8 mouse cellular contexts compared by ENCODE assay signal in genomic region chr6:146641621-146642210, GRCm38 (mm10). TPM values are rescaled to one million over a fixed set of nuclear protein-coding genes. Genes with fewer than 3 reads are reported as not detected.
DNase-seq lines count a peak whose midpoint lies in the region; ATAC-seq and TF ChIP-seq lines count a peak whose summit lies in the region.

No protein-coding gene starts in this region.

- H3K27ac ChIP-seq in cerebellum, adult 2 months (ENCODE audit: insufficient read depth, low read length) = peak overlapping the region; percentile 33; the same call in 1 of the 2 replicates
- H3K27ac ChIP-seq in forebrain, embryonic 11.5 days (ENCODE audit: low read depth, low read length) = no peak overlapping the region
- peak overlapping the region; percentile 2; the same call in 1 of the 2 replicates for H3K27ac ChIP-seq in liver, embryonic 11.5 days (ENCODE audit: low read depth, low read length)
- H3K27ac ChIP-seq in stomach, embryonic 16.5 days (ENCODE audit: low read length) = no peak overlapping the region

- peak overlapping the region; percentile 2 for H3K9ac ChIP-seq in forebrain, embryonic 11.5 days (ENCODE audit: low read length)
- peak overlapping the region; percentile 44 for H3K9ac ChIP-seq in liver, embryonic 11.5 days (ENCODE audit: low read depth, low read length)
- H3K9ac ChIP-seq in stomach, embryonic 16.5 days (ENCODE audit: low read length) = peak overlapping the region; percentile 71; the same call in 1 of the 2 replicates

- peak; percentile 10 for ATAC-seq in forebrain, embryonic 11.5 days (replicated peaks; ENCODE audit: low FRiP score)
- ATAC-seq in liver, embryonic 11.5 days (replicated peaks; ENCODE audit: low FRiP score) = peak; percentile 3; the same call in 1 of the 2 replicates
- ATAC-seq in stomach, embryonic 16.5 days (ENCODE audit: insufficient read depth, low FRiP score) = no peak

- 71% methylated on average over 11 of the region's 11 CpGs for WGBS in cerebellum, adult 2 months
- WGBS in forebrain, embryonic 11.5 days = 69% methylated on average over 11 of the region's 11 CpGs
- WGBS in liver, embryonic 11.5 days = 53% methylated on average over 11 of the region's 11 CpGs
- 64% methylated on average over 11 of the region's 11 CpGs for WGBS in stomach, embryonic 16.5 days

- no peaks in the 10 kb centered on the region for H3K9me3 ChIP-seq in forebrain, embryonic 11.5 days (ENCODE audit: control insufficient read depth, low read length)
- H3K9me3 ChIP-seq in liver, embryonic 11.5 days (ENCODE audit: control insufficient read depth, low read length) = no peaks in the 10 kb centered on the region
- H3K9me3 ChIP-seq in stomach, embryonic 16.5 days (replicated peaks; ENCODE audit: control insufficient read depth, low read length) = no peaks in the 10 kb centered on the region

- H3K4me1 ChIP-seq in cerebellum, adult 2 months (ENCODE audit: control insufficient read depth, insufficient read depth, low read length) = 0 out of 2 replicates have a peak, but pooled peaks cover 3% of the 10 kb centered on the region
- peaks cover 2% of the 10 kb centered on the region; the same call in 1 of the 2 replicates for H3K4me1 ChIP-seq in forebrain, embryonic 11.5 days (replicated peaks; ENCODE audit: control insufficient read depth, insufficient read depth, low read length)
- H3K4me1 ChIP-seq in liver, embryonic 11.5 days (replicated peaks; ENCODE audit: control insufficient read depth, insufficient read depth, low read length) = peaks cover 14% of the 10 kb centered on the region
- peaks cover 8% of the 10 kb centered on the region for H3K4me1 ChIP-seq in stomach, embryonic 16.5 days (ENCODE audit: control insufficient read depth, insufficient read depth, low read length)

- no peak for TF ChIP-seq POLR2A in cerebellum, adult 2 months (IDR thresholded peaks at IDR 0.05; ENCODE audit: borderline replicate concordance, insufficient read depth, low read length)

- H3ac ChIP-seq in C2C12 (ENCODE audit: control insufficient read depth, insufficient read length, low read depth) = no peak overlapping the region

- H3K79me3 ChIP-seq in C2C12 (ENCODE audit: low read depth) = peaks cover 27% of the 10 kb centered on the region

- peak overlapping the region; percentile 88 for H3K4me2 ChIP-seq in forebrain, embryonic 11.5 days (ENCODE audit: low read depth, low read length, severe bottlenecking)
- peak overlapping the region; percentile 65 for H3K4me2 ChIP-seq in liver, embryonic 11.5 days
- H3K4me2 ChIP-seq in stomach, embryonic 16.5 days (ENCODE audit: low read depth, low read length) = peak overlapping the region; percentile 66

- DNase-seq in cerebellum, adult 2 months = peak in 1 of 2 experiments; percentile 27
- DNase-seq in cerebellum, adult 18-20 months = no peak
- no peak for DNase-seq in forebrain, embryonic 11.5 days (ENCODE audit: low spot score)
- DNase-seq in liver, embryonic 11.5 days (ENCODE audit: low spot score) = no peak
- DNase-seq in frontal cortex, postnatal 14 days (ENCODE audit: low spot score in 2 of 2) = no peak
- DNase-seq in gastrocnemius, postnatal 4 days (ENCODE audit: low spot score in 2 of 2) = no peak

- H3K36me3 ChIP-seq in C2C12 (ENCODE audit: control insufficient read depth, insufficient read depth) = no peaks in the 10 kb centered on the region
- no peaks in the 10 kb centered on the region for H3K36me3 ChIP-seq in forebrain, embryonic 11.5 days (ENCODE audit: control insufficient read depth, insufficient read depth, low read length)
- H3K36me3 ChIP-seq in liver, embryonic 11.5 days (ENCODE audit: control insufficient read depth, insufficient read depth, low read length) = no peaks in the 10 kb centered on the region
- no peaks in the 10 kb centered on the region for H3K36me3 ChIP-seq in stomach, embryonic 16.5 days (ENCODE audit: control insufficient read depth, insufficient read depth, low read length)

- H3K4me3 ChIP-seq in cerebellum, adult 2 months (replicated peaks; ENCODE audit: insufficient read depth, low read depth, low read length) = peak overlapping the region; percentile 70
- H3K4me3 ChIP-seq in C2C12 (ENCODE audit: insufficient read depth, poor library complexity, severe bottlenecking) = peak overlapping the region; percentile 62
- H3K4me3 ChIP-seq in forebrain, embryonic 11.5 days (ENCODE audit: low read depth, low read length) = peak overlapping the region; percentile 71
- peak overlapping the region; percentile 80 for H3K4me3 ChIP-seq in liver, embryonic 11.5 days (ENCODE audit: low read depth, low read length)
- peak overlapping the region; percentile 83 for H3K4me3 ChIP-seq in stomach, embryonic 16.5 days (replicated peaks; ENCODE audit: low read length)

- H3K27me3 ChIP-seq in cerebellum, adult 2 months (ENCODE audit: control insufficient read depth, insufficient read depth, low read length) = no peaks in the 10 kb centered on the region
- H3K27me3 ChIP-seq in C2C12 (ENCODE audit: control insufficient read depth, insufficient read depth, insufficient read length) = no peaks in the 10 kb centered on the region
- no peaks in the 10 kb centered on the region for H3K27me3 ChIP-seq in forebrain, embryonic 11.5 days (ENCODE audit: control insufficient read depth, insufficient read depth, low read length)
- no peaks in the 10 kb centered on the region for H3K27me3 ChIP-seq in liver, embryonic 11.5 days (replicated peaks; ENCODE audit: control insufficient read depth, insufficient read depth, low read length)
- H3K27me3 ChIP-seq in stomach, embryonic 16.5 days (ENCODE audit: control insufficient read depth, insufficient read depth, low read length) = 0 out of 2 replicates have a peak, but pooled peaks cover 6% of the 10 kb centered on the region

- TF ChIP-seq CTCF in cerebellum, adult 2 months (IDR thresholded peaks at IDR 0.05; ENCODE audit: borderline replicate concordance, insufficient read depth, low read depth, low read length) = no peak
- no peak for TF ChIP-seq CTCF in C2C12 (IDR thresholded peaks at IDR 0.05; ENCODE audit: control insufficient read depth, insufficient read depth, insufficient read length)

- H3K79me2 ChIP-seq in C2C12 (ENCODE audit: control insufficient read depth, insufficient read depth) = peaks cover 41% of the 10 kb centered on the region

TF ChIP-seq in C2C12, 6 proteins besides CTCF, POLR2A, EP300 and RAD21:
- TF ChIP-seq MYOD1 (IDR thresholded peaks at IDR 0.05; ENCODE audit: control insufficient read depth, insufficient read length, low read depth) (no peak), CEBPB (IDR thresholded peaks at IDR 0.05; ENCODE audit: low read depth) (no peak), MYOG (IDR thresholded peaks at IDR 0.05; ENCODE audit: control insufficient read depth, extremely low read depth, insufficient read length) (no peak), FOSL1 (IDR thresholded peaks at IDR 0.05; ENCODE audit: insufficient read depth, low read length, poor library complexity, severe bottlenecking) (no peak), USF1 (IDR thresholded peaks at IDR 0.05; ENCODE audit: low read depth) (no peak), MAX (IDR thresholded peaks at IDR 0.05) (no peak)

RNA-seq across cellular contexts. Expression of gene Med21, which starts 0.6 kb away (rescaled TPM):
- polyA plus RNA-seq in cerebellum, adult 2 months (2012; rRNA removed) = 90.1 and 93.1 TPM in 2 replicates
- polyA plus RNA-seq in C2C12 (2012; fragmentation: generic; extraction: Trizol) = 49.0 TPM
- 120 and 132 TPM in 2 replicates for polyA plus RNA-seq in forebrain, embryonic 11.5 days (2014; fragmentation: Nextera tagmentation; extraction: Ambion mirVana)
- 97.2 and 112 TPM in 2 replicates for polyA plus RNA-seq in liver, embryonic 11.5 days (2014; fragmentation: Nextera tagmentation; extraction: Ambion mirVana)
- 131 and 140 TPM in 2 replicates for polyA plus RNA-seq in stomach, embryonic 16.5 days (2015; fragmentation: Nextera tagmentation; extraction: Ambion mirVana)
- total RNA-seq in gastrocnemius, postnatal 4 days (2021) = 10 to 100 TPM; 50.4 to 53.9 TPM

RNA-seq across cellular contexts. Expression of gene Tm7sf3, which starts 0.9 kb away (rescaled TPM):
- polyA plus RNA-seq in cerebellum, adult 2 months (2012; rRNA removed) = 22.3 and 25.2 TPM in 2 replicates
- 5.8 TPM for polyA plus RNA-seq in C2C12 (2012; fragmentation: generic; extraction: Trizol)
- 25.4 and 26.5 TPM in 2 replicates for polyA plus RNA-seq in forebrain, embryonic 11.5 days (2014; fragmentation: Nextera tagmentation; extraction: Ambion mirVana)
- 47.7 and 57.1 TPM in 2 replicates for polyA plus RNA-seq in liver, embryonic 11.5 days (2014; fragmentation: Nextera tagmentation; extraction: Ambion mirVana)
- 31.9 and 32.3 TPM in 2 replicates for polyA plus RNA-seq in stomach, embryonic 16.5 days (2015; fragmentation: Nextera tagmentation; extraction: Ambion mirVana)
- total RNA-seq in gastrocnemius, postnatal 4 days (2021) = 10 to 100 TPM; 25.0 to 29.1 TPM

Comparison
In these comparisons a context has a peak if more than half of its experiments do, and no peak if none do; other contexts are left out.
1. H3K27ac ChIP-seq: peak in cerebellum, adult 2 months (single experiment) and liver, embryonic 11.5 days (single experiment); none in forebrain, embryonic 11.5 days (single experiment) and stomach, embryonic 16.5 days (single experiment).
2. H3K9ac ChIP-seq: peak in every context shown above with its lines; median percentile 71 in stomach, embryonic 16.5 days; 44 in liver, embryonic 11.5 days; 2 in forebrain, embryonic 11.5 days.
3. Peak in every context shown above with its lines, with median percentiles within 50 percentile points of each other: H3K4me3 ChIP-seq and H3K4me2 ChIP-seq.